Mouse (Mus musculus) neural tube, embryonic 13.5 days (tissue): ENCODE measurements around the gene Capza2. TPM values are rescaled to one million over a fixed set of nuclear protein-coding genes. Genes with fewer than 3 reads are reported as not detected.

Experiments
- ATAC-seq: fragments of 200-750 bp; cut with Nextera tagmentation; 2 replicates; pipeline ENCODE4 v1.8.0; 2017; ENCODE audit warnings: low read depth, mild to moderate bottlenecking, moderate TSS enrichment, moderate library complexity
- H3K27ac ChIP-seq: fragments of 300-500 bp; sonication (generic); replicated peaks from 2 replicates; pipeline ENCODE4 v1.5.1; 2015; ENCODE audit warnings: moderate library complexity, mild to moderate bottlenecking, inconsistent platforms
- H3K27me3 ChIP-seq: fragments of 300-500 bp; sonication (generic); 2 replicates; pipeline ENCODE4 v1.6.1; 2015; ENCODE audit warnings: mild to moderate bottlenecking, inconsistent platforms
- H3K36me3 ChIP-seq: fragments of 300-500 bp; sonication (generic); 2 replicates; pipeline ENCODE4 v1.6.1; 2015; ENCODE audit warnings: mild to moderate bottlenecking, inconsistent platforms
- H3K4me1 ChIP-seq: fragments of 300-500 bp; sonication (generic); replicated peaks from 2 replicates; pipeline ENCODE4 v1.6.1; 2015; ENCODE audit warnings: inconsistent platforms
- H3K4me2 ChIP-seq: fragments of 300-500 bp; sonication (generic); 2 replicates; pipeline ENCODE4 v1.6.1; 2015; ENCODE audit warnings: inconsistent platforms, mild to moderate bottlenecking, moderate library complexity
- H3K4me3 ChIP-seq: fragments of 300-500 bp; sonication (generic); 2 replicates; pipeline ENCODE4 v1.5.1; 2015; ENCODE audit warnings: mild to moderate bottlenecking, inconsistent platforms
- H3K9ac ChIP-seq: fragments of 300-500 bp; sonication (generic); 2 replicates; pipeline ENCODE4 v1.6.1; 2015; ENCODE audit warnings: moderate library complexity, mild to moderate bottlenecking, inconsistent platforms
- H3K9me3 ChIP-seq: fragments of 300-500 bp; sonication (generic); 2 replicates; pipeline ENCODE4 v1.6.1; 2016; ENCODE audit warnings: inconsistent platforms
- WGBS: fragments of 180-500 bp; shearing (Covaris S2); methylation state at CpG from one replicate; pipeline ENCODE4 v1.1.7; 2015; 5-methylcytosine and 5-hydroxymethylcytosine counted together
- polyA plus RNA-seq: library from polyadenylated mRNA; unstranded; fragments of >200 nt; fragmentation: Nextera tagmentation; extraction: Ambion mirVana; gene quantifications from 2 replicates; pipeline ENCODE4 v1.2.1, GENCODE M21; 2015

The Capza2 gene
- polyA plus RNA-seq, 1 experiment from 2014 or later = 262 TPM

GRCm38 (mm10) chr6:17655080-17655479 lies 19.0 kb downstream of the Capza2 start:
- Histone ChIP-seq H3K4me1 (no peaks in the 10 kb centered on the region), H3K9ac (no peak overlapping the region), H3K27me3 (no peaks in the 10 kb centered on the region), H3K27ac (no peak overlapping the region), H3K4me2 (no peak overlapping the region), H3K9me3 (no peaks in the 10 kb centered on the region), H3K36me3 (peaks cover 48% of the 10 kb centered on the region), H3K4me3 (no peak overlapping the region)
- no peak for ATAC-seq
- WGBS = 92% methylated on average over 2 of the region's 2 CpGs

GRCm38 (mm10) chr6:17657308-17657707 lies 21.3 kb downstream of the Capza2 start:
- Histone ChIP-seq H3K27me3 (no peaks in the 10 kb centered on the region), H3K4me1 (no peaks in the 10 kb centered on the region), H3K9me3 (no peaks in the 10 kb centered on the region), H3K27ac (no peak overlapping the region), H3K4me3 (no peak overlapping the region), H3K36me3 (peaks cover 47% of the 10 kb centered on the region), H3K9ac (no peak overlapping the region), H3K4me2 (no peak overlapping the region)
- WGBS = 90% methylated on average over 1 of the region's 1 CpGs
- ATAC-seq = no peak

GRCm38 (mm10) chr6:17665348-17665747 lies 29.3 kb downstream of the Capza2 start:
- Histone ChIP-seq H3K4me1 (no peaks in the 10 kb centered on the region), H3K4me2 (no peak overlapping the region), H3K27me3 (no peaks in the 10 kb centered on the region), H3K36me3 (peaks cover 63% of the 10 kb centered on the region), H3K4me3 (no peak overlapping the region), H3K9me3 (no peaks in the 10 kb centered on the region), H3K9ac (no peak overlapping the region), H3K27ac (no peak overlapping the region)
- ATAC-seq = no peak
- WGBS = 94% methylated on average over 7 of the region's 7 CpGs

- no peak for ATAC-seq
- Histone ChIP-seq H3K4me2 (no peak overlapping the region), H3K27me3 (no peaks in the 10 kb centered on the region), H3K9me3 (no peaks in the 10 kb centered on the region), H3K36me3 (peaks cover 62% of the 10 kb centered on the region), H3K4me1 (no peaks in the 10 kb centered on the region), H3K4me3 (no peak overlapping the region), H3K27ac (no peak overlapping the region), H3K9ac (no peak overlapping the region)
Measured at GRCm38 (mm10) chr6:17666024-17666423, 30.0 kb downstream of the Capza2 start.

- Histone ChIP-seq H3K4me2 (no peak overlapping the region), H3K9me3 (no peaks in the 10 kb centered on the region), H3K4me1 (no peaks in the 10 kb centered on the region), H3K9ac (no peak overlapping the region), H3K36me3 (peaks cover 49% of the 10 kb centered on the region), H3K4me3 (no peak overlapping the region), H3K27ac (no peak overlapping the region), H3K27me3 (no peaks in the 10 kb centered on the region)
- no peak for ATAC-seq
- WGBS = 92% methylated on average over 3 of the region's 3 CpGs
Measured at GRCm38 (mm10) chr6:17667813-17668212, 31.8 kb downstream of the Capza2 start.

- peaks cover 43% of the 10 kb centered on the region for H3K36me3 ChIP-seq
- H3K27me3 ChIP-seq = no peaks in the 10 kb centered on the region
- no peaks in the 10 kb centered on the region for H3K9me3 ChIP-seq
- 97% methylated on average over 12 of the region's 12 CpGs for WGBS
- H3K4me3 ChIP-seq = no peak overlapping the region
- no peak overlapping the region for H3K4me2 ChIP-seq
- no peak overlapping the region for H3K27ac ChIP-seq
- H3K9ac ChIP-seq = no peak overlapping the region
- ATAC-seq = no peak
- no peaks in the 10 kb centered on the region for H3K4me1 ChIP-seq
Measured at GRCm38 (mm10) chr6:17668334-17668733, 32.3 kb downstream of the Capza2 start.

- H3K9ac ChIP-seq = no peak overlapping the region
- H3K4me1 ChIP-seq = no peaks in the 10 kb centered on the region
- H3K4me3 ChIP-seq = no peak overlapping the region
- H3K27ac ChIP-seq = no peak overlapping the region
- no peaks in the 10 kb centered on the region for H3K27me3 ChIP-seq
- no peak for ATAC-seq
- H3K36me3 ChIP-seq = peaks cover 34% of the 10 kb centered on the region
- H3K4me2 ChIP-seq = no peak overlapping the region
- 86% methylated on average over 2 of the region's 2 CpGs for WGBS
- no peaks in the 10 kb centered on the region for H3K9me3 ChIP-seq
Measured at GRCm38 (mm10) chr6:17669826-17670225, 33.8 kb downstream of the Capza2 start.

GRCm38 (mm10) chr6:17675019-17675756 lies 39.2 kb downstream of the Capza2 start:
- H3K27ac ChIP-seq = no peak overlapping the region
- no peak overlapping the region for H3K4me2 ChIP-seq
- ATAC-seq = peak; percentile 56; the same call in 1 of the 2 replicates
- no peaks in the 10 kb centered on the region for H3K9me3 ChIP-seq
- H3K27me3 ChIP-seq = no peaks in the 10 kb centered on the region
- peaks cover 3% of the 10 kb centered on the region; the same call in 1 of the 2 replicates for H3K36me3 ChIP-seq
- 31% methylated on average over 12 of the region's 12 CpGs for WGBS
- no peaks in the 10 kb centered on the region for H3K4me1 ChIP-seq
- no peak overlapping the region for H3K4me3 ChIP-seq
- H3K9ac ChIP-seq = no peak overlapping the region

- WGBS = 91% methylated on average over 2 of the region's 2 CpGs
- no peak for ATAC-seq
Measured at GRCm38 (mm10) chr6:17677008-17677407, 41.0 kb downstream of the Capza2 start.

GRCm38 (mm10) chr6:17680266-17680925 lies 44.4 kb downstream of the Capza2 start:
- H3K36me3 ChIP-seq = no peaks in the 10 kb centered on the region
- H3K4me2 ChIP-seq = no peak overlapping the region
- no peaks in the 10 kb centered on the region for H3K4me1 ChIP-seq
- no peaks in the 10 kb centered on the region for H3K27me3 ChIP-seq
- no peak overlapping the region for H3K4me3 ChIP-seq
- no peak overlapping the region for H3K27ac ChIP-seq
- 88% methylated on average over 6 of the region's 6 CpGs for WGBS
- ATAC-seq = no peak
- H3K9ac ChIP-seq = no peak overlapping the region
- no peaks in the 10 kb centered on the region for H3K9me3 ChIP-seq

More at GRCm38 (mm10) chr6:17677008-17677407, 41.0 kb downstream of the Capza2 start:
- Histone ChIP-seq H3K4me2 (no peak overlapping the region), H3K4me3 (no peak overlapping the region), H3K9ac (no peak overlapping the region), H3K27ac (no peak overlapping the region), H3K27me3 (no peaks in the 10 kb centered on the region), H3K36me3 (no peaks in the 10 kb centered on the region), H3K4me1 (no peaks in the 10 kb centered on the region), H3K9me3 (no peaks in the 10 kb centered on the region)

- Histone ChIP-seq H3K27ac (no peak overlapping the region), H3K36me3 (no peaks in the 10 kb centered on the region), H3K9ac (no peak overlapping the region), H3K4me3 (no peak overlapping the region), H3K4me1 (no peaks in the 10 kb centered on the region), H3K27me3 (no peaks in the 10 kb centered on the region), H3K9me3 (no peaks in the 10 kb centered on the region), H3K4me2 (no peak overlapping the region)
- 97% methylated on average over 8 of the region's 8 CpGs for WGBS
- no peak for ATAC-seq
Measured at GRCm38 (mm10) chr6:17681810-17682209, 45.8 kb downstream of the Capza2 start.

- Histone ChIP-seq H3K27ac (no peak overlapping the region), H3K9me3 (0 out of 2 replicates have a peak, but pooled peaks cover 3% of the 10 kb centered on the region), H3K27me3 (no peaks in the 10 kb centered on the region), H3K4me3 (no peak overlapping the region), H3K4me1 (peaks cover 3% of the 10 kb centered on the region), H3K36me3 (no peaks in the 10 kb centered on the region), H3K4me2 (no peak overlapping the region), H3K9ac (no peak overlapping the region)
- 86% methylated on average over 5 of the region's 5 CpGs for WGBS
- ATAC-seq = no peak
Measured at GRCm38 (mm10) chr6:17688676-17689075, 52.6 kb downstream of the Capza2 start.
